ENCODE assay signal across 1 mouse cellular context in the genomic region with DNA sequence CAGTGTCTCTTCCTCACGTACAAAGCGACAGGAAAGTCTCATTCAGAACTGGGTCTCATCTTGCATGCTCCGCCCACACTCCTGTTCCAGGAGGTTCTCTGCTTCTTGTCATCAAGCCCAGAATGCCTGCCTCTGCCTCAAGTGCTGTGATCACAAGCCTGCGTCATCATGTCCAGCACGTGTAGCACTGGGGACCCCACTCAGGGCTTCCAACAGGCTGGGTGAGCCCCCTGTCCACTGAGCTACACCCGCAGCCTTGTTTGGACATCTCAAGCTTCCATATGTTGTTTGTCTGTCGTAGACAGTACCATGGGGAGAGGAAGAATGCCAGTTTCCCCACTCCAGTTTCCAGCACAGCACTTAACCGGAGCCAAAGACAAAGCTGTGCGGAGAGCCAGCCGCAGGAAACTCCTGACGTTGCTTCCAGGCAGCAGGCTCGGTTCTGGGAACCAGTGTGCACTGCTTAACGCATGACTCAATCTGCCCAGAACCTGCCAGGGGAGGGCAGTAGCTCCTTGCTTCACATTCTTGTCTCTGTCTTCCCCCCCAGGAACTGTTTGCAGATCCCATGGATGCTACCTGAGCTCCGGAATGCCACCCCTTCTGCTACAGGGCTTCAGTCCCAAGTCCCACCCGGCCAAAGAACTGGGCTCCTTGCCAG.
TF ChIP-seq lines count a peak whose summit lies in the region.

No protein-coding gene starts in this region.

TF ChIP-seq in CH12.LX, 34 proteins besides CTCF, POLR2A, EP300 and RAD21 (continued from another document):
- TF ChIP-seq TBP (conservative IDR thresholded peaks at IDR 0.05; ENCODE audit: low read depth, low read length) = 0 out of 2 replicates have a peak, but pooled peaks have one; percentile 10
- no peak for TF ChIP-seq JUN (IDR thresholded peaks at IDR 0.05; ENCODE audit: insufficient read depth, low read depth, low read length)
- TF ChIP-seq NELFE (IDR thresholded peaks at IDR 0.05; ENCODE audit: low read depth, low read length) = no peak
- no peak for TF ChIP-seq TCF12 (IDR thresholded peaks at IDR 0.05; ENCODE audit: low read depth, low read length)
- TF ChIP-seq PAX5 (IDR thresholded peaks at IDR 0.05; ENCODE audit: low read length) = no peak
- no peak for TF ChIP-seq NRF1 (IDR thresholded peaks at IDR 0.05; ENCODE audit: low read depth, low read length)
- TF ChIP-seq ETS1 (conservative IDR thresholded peaks at IDR 0.05; ENCODE audit: low read depth, low read length) = no peak
- no peak; the same call in 1 of the 2 replicates for TF ChIP-seq MAZ (IDR thresholded peaks at IDR 0.05; ENCODE audit: low read depth, low read length)
- TF ChIP-seq GABPA (IDR thresholded peaks at IDR 0.05; ENCODE audit: insufficient replicate concordance, low read depth, low read length) = no peak
- TF ChIP-seq CHD1 (IDR thresholded peaks at IDR 0.05; ENCODE audit: low read depth, low read length) = no peak
- peak; percentile 36 for TF ChIP-seq ZC3H11A (IDR thresholded peaks at IDR 0.05; ENCODE audit: low read depth, low read length)
- TF ChIP-seq MEF2A (IDR thresholded peaks at IDR 0.05; ENCODE audit: borderline replicate concordance, low read depth, low read length) = 0 out of 2 replicates have a peak, but pooled peaks have one; percentile 19
- no peak for TF ChIP-seq ZNF384 (IDR thresholded peaks at IDR 0.05; ENCODE audit: low read depth, low read length)
- TF ChIP-seq SMC3 (IDR thresholded peaks at IDR 0.05; ENCODE audit: low read depth, low read length) = peak; percentile 79
- TF ChIP-seq POLR2AphosphoS2 (IDR thresholded peaks at IDR 0.05; ENCODE audit: low read depth, low read length) = no peak
